Mouse (Mus musculus) heart, adult 2 months (tissue): ENCODE data around the gene Padi1. TPM values are rescaled to one million over a fixed set of nuclear protein-coding genes. Genes with fewer than 3 reads are reported as not detected.

Experiments used
- DNase-seq, 2 experiments: peaks; one replicate each; pipeline ENCODE4 v3.0.0; 2021
- H3K27ac ChIP-seq: fragments of 200-600 bp; 2 replicates; pipeline ENCODE4 v1.8.1; 2022
- H3K27me3 ChIP-seq: fragments of 200-500 bp; 2 replicates; pipeline ENCODE4 v1.6.1; 2012; ENCODE audit warnings: mild to moderate bottlenecking, low read length, inconsistent platforms, mixed read lengths; ENCODE audit not compliant: control insufficient read depth, insufficient read depth
- H3K36me3 ChIP-seq: fragments of 200-500 bp; 2 replicates; pipeline ENCODE4 v1.6.1; 2012; ENCODE audit warnings: low read length, inconsistent platforms; ENCODE audit not compliant: control insufficient read depth, insufficient read depth
- H3K4me1 ChIP-seq: fragments of 200-500 bp; 2 replicates; pipeline ENCODE4 v1.6.1; 2011; ENCODE audit warnings: low read length; ENCODE audit not compliant: control insufficient read depth, insufficient read depth
- H3K4me3 ChIP-seq: fragments of 200-600 bp; 2 replicates; pipeline ENCODE4 v1.8.1; 2022
- H3K79me2 ChIP-seq: fragments of 200-500 bp; replicated peaks from 2 replicates; pipeline ENCODE4 v1.6.1; 2012; ENCODE audit warnings: mild to moderate bottlenecking, inconsistent platforms, low read length, moderate library complexity, mixed read lengths; ENCODE audit not compliant: control insufficient read depth, insufficient read depth
- H3K9ac ChIP-seq: fragments of 200-500 bp; 2 replicates; pipeline ENCODE4 v1.6.1; 2012; ENCODE audit warnings: low read depth, mild to moderate bottlenecking, control low read depth, inconsistent platforms, low read length, mixed read lengths
- CTCF ChIP-seq: fragments of 200-600 bp; IDR thresholded peaks from 2 replicates; pipeline ENCODE4 v1.8.1; 2022; ENCODE audit warnings: antibody characterized with exemption, mild to moderate bottlenecking, moderate library complexity
- EP300 ChIP-seq: fragments of 200-500 bp; IDR thresholded peaks from 2 replicates; pipeline ENCODE4 v1.6.1; 2011; ENCODE audit warnings: low read depth, low read length, control low read depth; ENCODE audit not compliant: insufficient read depth
- POLR2A ChIP-seq: fragments of 200-500 bp; IDR thresholded peaks from 2 replicates; pipeline ENCODE4 v1.6.1; 2011; ENCODE audit warnings: mild to moderate bottlenecking, low read depth, low read length, control low read depth; ENCODE audit not compliant: insufficient read depth
- WGBS: fragments of 180-500 bp; shearing (Covaris S2); methylation state at CpG from one replicate; pipeline ENCODE4 v1.1.7; 2018; 5-methylcytosine and 5-hydroxymethylcytosine counted together
- intact Hi-C: fragments of 180-260 bp; cut with DNase I; formaldehyde crosslinking; loops from one replicate; pipeline ENCODE4 v1.15.1; 2025
- polyA plus RNA-seq: library from polyadenylated mRNA; depleted of rRNA; stranded (reverse); fragments of >200 nt; gene quantifications from 2 replicates; pipeline ENCODE4 v1.2.3, GENCODE M21; 2012
- total RNA-seq, 2 experiments: library from RNA; stranded (reverse); gene quantifications; 2 replicates each; pipeline ENCODE4 v1.2.3; 2021

Padi1 gene
- total and polyA plus RNA-seq, 3 experiments: 0.47 TPM; not detected in 2

GRCm38 (mm10) chr4:140870876-140871275 is 25.3 kb upstream of the Padi1 start:
- Histone ChIP-seq H3K4me1 (no peaks in the 10 kb centered on the region), H3K79me2 (no peaks in the 10 kb centered on the region), H3K27ac (no peak overlapping the region), H3K27me3 (no peaks in the 10 kb centered on the region; the same call in 1 of the 2 replicates), H3K4me3 (no peak overlapping the region), H3K9ac (no peak overlapping the region), H3K36me3 (no peaks in the 10 kb centered on the region)
- 73% methylated on average over 7 of the region's 7 CpGs for WGBS
- peak in 1 of 2 experiments; percentile 5 for DNase-seq
- intact Hi-C loops: no loop called here
- TF ChIP-seq CTCF (no peak), POLR2A (no peak), EP300 (no peak)

GRCm38 (mm10) chr4:140869945-140870344 is 24.4 kb upstream of the Padi1 start:
- Histone ChIP-seq H3K36me3 (no peaks in the 10 kb centered on the region), H3K27ac (no peak overlapping the region), H3K9ac (no peak overlapping the region), H3K79me2 (no peaks in the 10 kb centered on the region), H3K4me3 (no peak overlapping the region), H3K4me1 (no peaks in the 10 kb centered on the region), H3K27me3 (no peaks in the 10 kb centered on the region; the same call in 1 of the 2 replicates)
- intact Hi-C loops: no loop called here
- DNase-seq: no peak
- TF ChIP-seq EP300: no peak
- TF ChIP-seq CTCF: no peak
- no peak for TF ChIP-seq POLR2A
- WGBS: 81% methylated on average over 8 of the region's 8 CpGs

- Histone ChIP-seq H3K4me3 (no peak overlapping the region), H3K79me2 (no peaks in the 10 kb centered on the region), H3K36me3 (no peaks in the 10 kb centered on the region), H3K4me1 (no peaks in the 10 kb centered on the region), H3K27me3 (no peaks in the 10 kb centered on the region; the same call in 1 of the 2 replicates), H3K9ac (no peak overlapping the region), H3K27ac (no peak overlapping the region)
- DNase-seq: no peak
- TF ChIP-seq CTCF (no peak), EP300 (no peak), POLR2A (no peak)
- 9% methylated on average over 14 of the region's 14 CpGs for WGBS
- intact Hi-C loops: no loop called here
Observed at GRCm38 (mm10) chr4:140868484-140869190, 23.1 kb upstream of the Padi1 start.

GRCm38 (mm10) chr4:140862036-140862650 is 16.6 kb upstream of the Padi1 start:
- Histone ChIP-seq H3K9ac (no peak overlapping the region), H3K4me1 (no peaks in the 10 kb centered on the region), H3K4me3 (no peak overlapping the region), H3K27me3 (no peaks in the 10 kb centered on the region), H3K79me2 (no peaks in the 10 kb centered on the region), H3K36me3 (no peaks in the 10 kb centered on the region), H3K27ac (no peak overlapping the region)
- no peak for DNase-seq
- intact Hi-C loops: no loop called here
- TF ChIP-seq EP300 (no peak), POLR2A (no peak), CTCF (no peak)
- WGBS: 62% methylated on average over 11 of the region's 11 CpGs

- Histone ChIP-seq H3K27ac (no peak overlapping the region), H3K4me3 (no peak overlapping the region), H3K4me1 (no peaks in the 10 kb centered on the region), H3K79me2 (no peaks in the 10 kb centered on the region), H3K9ac (no peak overlapping the region), H3K27me3 (no peaks in the 10 kb centered on the region), H3K36me3 (no peaks in the 10 kb centered on the region)
- no peak for DNase-seq
- WGBS: 72% methylated on average over 7 of the region's 7 CpGs
- intact Hi-C loops: no loop called here
- TF ChIP-seq CTCF: no peak
- no peak for TF ChIP-seq POLR2A
- no peak for TF ChIP-seq EP300
Observed at GRCm38 (mm10) chr4:140860767-140861147, 15.2 kb upstream of the Padi1 start.

GRCm38 (mm10) chr4:140860125-140860766 is 14.7 kb upstream of the Padi1 start:
- no peaks in the 10 kb centered on the region for H3K36me3 ChIP-seq
- TF ChIP-seq CTCF (no peak), EP300 (no peak)
- DNase-seq: no peak
- intact Hi-C loops: no loop called here
- H3K4me3 ChIP-seq: no peak overlapping the region
- WGBS: 39% methylated on average over 7 of the region's 7 CpGs
- no peaks in the 10 kb centered on the region for H3K79me2 ChIP-seq
- no peak overlapping the region for H3K9ac ChIP-seq
- no peak overlapping the region for H3K27ac ChIP-seq
- H3K4me1 ChIP-seq: no peaks in the 10 kb centered on the region
- no peaks in the 10 kb centered on the region for H3K27me3 ChIP-seq
